Comparison of ENCODE assay signal across 8 mouse cellular contexts in the genomic region with DNA sequence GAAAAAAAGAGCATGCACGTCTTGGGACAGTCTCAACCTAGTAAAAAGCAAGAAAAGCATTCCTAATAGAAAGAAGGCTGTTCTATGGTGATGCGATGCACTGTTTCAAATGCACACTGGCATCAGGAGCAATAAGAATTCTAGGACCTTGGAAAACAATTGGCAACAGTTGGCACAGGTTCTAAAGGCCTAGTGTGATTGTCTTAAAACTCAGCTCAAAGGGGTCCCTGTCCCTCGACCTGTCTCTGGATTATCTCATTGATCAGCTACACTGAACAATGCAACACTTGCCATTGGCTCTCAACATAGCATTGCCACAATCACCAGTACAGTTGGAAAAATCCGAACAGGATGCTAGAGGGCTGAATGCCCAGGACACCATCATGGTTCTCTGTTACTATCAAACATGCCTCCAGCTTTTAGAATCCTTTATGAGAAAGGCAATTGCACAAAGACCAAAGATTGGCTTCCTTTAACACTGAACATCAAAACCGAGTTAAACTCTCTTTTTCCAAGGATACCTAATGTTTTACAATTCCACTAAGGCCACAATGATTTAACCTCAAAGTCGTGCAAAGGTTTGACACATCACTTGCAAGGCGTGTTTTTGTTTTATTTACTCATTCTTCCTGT.
DNase-seq lines count a peak whose midpoint lies in the region; ATAC-seq and TF ChIP-seq lines count a peak whose summit lies in the region.

No protein-coding gene starts in this region.

- H3K36me3 ChIP-seq in liver, embryonic 13.5 days = no peaks in the 10 kb centered on the region
- no peaks in the 10 kb centered on the region for H3K36me3 ChIP-seq in thymus, adult 2 months (ENCODE audit: control insufficient read depth, insufficient read depth, low read length)

- H3K4me2 ChIP-seq in liver, embryonic 13.5 days = no peak overlapping the region; the same call in 1 of the 2 replicates

- 42% methylated on average over 7 of the region's 7 CpGs for WGBS in liver, embryonic 13.5 days (ENCODE audit: insufficient replicate concordance)
- WGBS in thymus, adult 2 months = 75% methylated on average over 7 of the region's 7 CpGs

- H3K27ac ChIP-seq in gastrocnemius, adult 2 months = peak overlapping the region; percentile 93
- H3K27ac ChIP-seq in liver, embryonic 13.5 days = no peak overlapping the region
- no peak overlapping the region for H3K27ac ChIP-seq in thymus, adult 2 months (ENCODE audit: control insufficient read depth, insufficient read depth, low read length)

- TF ChIP-seq CTCF in gastrocnemius, adult 2 months (IDR thresholded peaks at IDR 0.05) = no peak
- no peak for TF ChIP-seq CTCF in thymus, adult 2 months (IDR thresholded peaks at IDR 0.05; ENCODE audit: borderline replicate concordance, control insufficient read depth, extremely low read depth, insufficient read depth, low read length, poor library complexity)

- H3K9ac ChIP-seq in liver, embryonic 13.5 days = no peak overlapping the region

- DNase-seq in gastrocnemius, adult 2 months = no peak
- no peak for DNase-seq in gastrocnemius, adult 18-20 months (ENCODE audit: low spot score)
- peak; percentile 23 for DNase-seq in retina, embryonic 14.5 days (ENCODE audit: low spot score)
- DNase-seq in retina, postnatal 1 day = no peak
- no peak for DNase-seq in liver, embryonic 13.5 days
- no peak for DNase-seq in layer of hippocampus, postnatal 25 days (ENCODE audit: extremely low spot score in 1 of 2, low spot score in 1 of 2)
- no peak for DNase-seq in thymus, adult 2 months
- no peak for DNase-seq in layer of hippocampus, postnatal 14 days (ENCODE audit: low spot score in 2 of 2)

- peaks cover 4% of the 10 kb centered on the region; the same call in 1 of the 2 replicates for H3K27me3 ChIP-seq in liver, embryonic 13.5 days
- H3K27me3 ChIP-seq in thymus, adult 2 months (ENCODE audit: control insufficient read depth, insufficient read depth, low read length) = no peaks in the 10 kb centered on the region

- H3K9me3 ChIP-seq in liver, embryonic 13.5 days (replicated peaks) = no peaks in the 10 kb centered on the region

- intact Hi-C loops in gastrocnemius, adult 2 months (cut with DNase I) = loop anchor here (2.0 to 5.0 kb wide), 2 partner anchors 77 to 145 kb away; no protein-coding TSS in a partner anchor

- TF ChIP-seq POLR2A in thymus, adult 2 months (IDR thresholded peaks at IDR 0.05; ENCODE audit: control insufficient read depth, extremely low read depth, insufficient read depth, low read length, poor library complexity) = no peak

- H3K4me3 ChIP-seq in gastrocnemius, adult 2 months = peak overlapping the region; percentile 71
- 0 out of 2 replicates have a peak overlapping the region, but pooled peaks have one; percentile 49 for H3K4me3 ChIP-seq in liver, embryonic 13.5 days (replicated peaks)
- no peak overlapping the region for H3K4me3 ChIP-seq in thymus, adult 2 months (ENCODE audit: control insufficient read depth, insufficient read depth, low read length)

- peaks cover 5% of the 10 kb centered on the region; the same call in 1 of the 2 replicates for H3K4me1 ChIP-seq in liver, embryonic 13.5 days (replicated peaks)
- peaks cover 4% of the 10 kb centered on the region; the same call in 1 of the 2 replicates for H3K4me1 ChIP-seq in thymus, adult 2 months (replicated peaks; ENCODE audit: control insufficient read depth, insufficient read depth, low read length)

- ATAC-seq in liver, embryonic 13.5 days (ENCODE audit: low read depth) = no peak
